Comparison of ENCODE assay signal across 15 mouse cellular contexts in the genomic region with DNA sequence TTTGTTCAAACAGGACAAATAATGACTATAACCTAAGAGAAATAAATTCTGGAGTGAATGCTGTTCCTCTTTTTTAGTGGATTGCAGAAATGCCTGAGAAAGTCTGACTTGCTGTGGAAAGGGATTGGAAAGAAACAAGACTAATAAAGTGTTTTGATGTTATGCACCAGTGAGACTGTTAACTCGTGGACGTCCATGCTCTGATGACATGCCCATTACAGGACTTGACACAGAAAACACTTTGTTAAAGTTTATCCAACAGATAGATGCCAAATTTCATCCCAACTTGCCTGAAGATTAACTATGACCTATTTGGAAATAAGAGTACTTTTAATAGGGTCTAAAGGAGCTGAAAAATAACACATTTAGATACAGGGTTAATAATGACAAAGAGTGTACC. TPM values are rescaled to one million over a fixed set of nuclear protein-coding genes. Genes with fewer than 3 reads are reported as not detected.
"Had no signal": no experiment of that assay in that cellular context is flagged by ENCODE, and none has a peak within 500 bp of the region (broad histone marks: within the 10 kb centered on the region; RNA-seq: fewer than 3 reads in every experiment).

No protein-coding gene starts in this region.

RNA-seq across cellular contexts. Expression of a gene that starts 2.2 kb away (rescaled TPM):
- polyA plus RNA-seq: forebrain, postnatal 0 days; heart, adult 2 months; heart, embryonic 11.5 days; heart, embryonic 13.5 days; heart, embryonic 15.5 days; heart, postnatal 0 days; hindbrain, embryonic 11.5 days; hindbrain, embryonic 13.5 days; hindbrain, embryonic 15.5 days; hindbrain, postnatal 0 days; intestine, embryonic 14.5 days; intestine, embryonic 16.5 days; limb, embryonic 10.5 days; limb, embryonic 12.5 days; limb, embryonic 14.5 days had no signal
